Mouse (Mus musculus) embryo, embryonic 11 days (tissue): ENCODE data around the gene Tmem120a.
A peak's percentile ranks its signal among the peaks of the same experiment; 100 is the strongest.

ENCODE experiments used
- DNase-seq: peaks from one replicate; pipeline ENCODE4 v3.0.0-alpha.2; 2015

Tmem120a gene

GRCm38 (mm10) chr5:135730916-135731315 is 13.3 kb downstream of the Tmem120a start:
- no peak for DNase-seq

DNA sequence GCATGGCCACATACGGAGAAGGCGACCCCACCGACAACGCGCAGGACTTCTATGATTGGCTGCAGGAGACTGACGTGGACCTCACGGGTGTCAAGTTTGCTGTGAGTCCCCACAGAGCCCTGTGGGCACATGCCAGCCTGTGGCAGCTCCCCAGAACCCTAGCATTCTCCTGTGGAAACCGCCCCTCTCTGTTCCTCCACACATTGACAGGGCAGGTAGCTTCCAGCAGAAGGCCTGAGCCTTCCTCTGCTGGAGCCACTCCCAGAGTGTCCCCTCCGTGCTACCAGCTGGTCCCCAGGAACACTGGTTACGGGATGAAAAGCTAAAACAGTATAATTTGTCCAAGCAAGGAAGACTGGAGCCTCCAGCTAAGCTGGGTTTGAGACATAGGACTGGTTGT is 14.0 kb downstream of the Tmem120a start:
- DNase-seq = no peak

DNA sequence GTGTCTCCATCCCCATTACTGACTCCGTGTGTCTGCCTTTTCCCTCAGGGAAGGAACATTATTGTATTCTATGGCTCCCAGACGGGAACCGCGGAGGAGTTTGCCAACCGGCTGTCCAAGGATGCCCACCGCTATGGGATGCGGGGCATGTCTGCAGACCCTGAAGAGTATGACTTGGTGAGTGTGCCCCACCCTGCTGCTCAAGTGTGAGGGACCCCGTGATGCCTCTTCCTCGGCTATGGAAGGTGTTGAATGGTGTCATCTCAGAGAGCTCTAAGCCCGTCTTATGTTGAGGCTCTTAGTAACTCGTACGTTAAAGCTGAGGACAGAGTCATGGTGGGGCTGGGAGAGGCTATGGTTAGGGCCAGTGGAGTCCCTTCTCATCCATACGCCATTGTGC is 14.9 kb downstream of the Tmem120a start:
- DNase-seq = no peak

GRCm38 (mm10) chr5:135728361-135728760 is 15.9 kb downstream of the Tmem120a start:
- no peak for DNase-seq

GRCm38 (mm10) chr5:135727871-135728270 is 16.4 kb downstream of the Tmem120a start:
- no peak for DNase-seq

GRCm38 (mm10) chr5:135726641-135727346 is 17.5 kb downstream of the Tmem120a start:
- no peak for DNase-seq

DNA sequence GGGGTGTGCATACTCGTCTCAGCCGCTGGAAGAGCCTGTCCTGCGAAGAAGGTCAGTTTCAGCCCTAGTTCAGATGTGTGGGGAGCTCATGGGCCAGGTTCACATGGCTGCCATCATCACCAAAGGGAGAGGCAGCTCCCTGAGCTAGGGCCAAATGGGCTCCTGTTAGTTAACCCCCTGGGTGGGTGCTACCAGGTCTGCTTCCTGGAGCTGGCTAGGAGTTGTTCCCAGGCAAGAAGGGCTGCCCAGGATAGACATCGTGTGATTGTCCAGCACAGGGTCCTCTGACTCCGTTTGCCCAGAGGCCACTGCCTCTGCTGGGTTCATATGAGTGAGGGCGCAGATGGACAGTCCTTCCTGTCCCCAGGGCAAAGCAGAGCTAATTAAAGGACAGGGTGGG is 18.3 kb downstream of the Tmem120a start:
- DNase-seq = no peak

- DNase-seq = peak; percentile 88
Observed at GRCm38 (mm10) chr5:135725391-135725841, 18.8 kb downstream of the Tmem120a start.

DNA sequence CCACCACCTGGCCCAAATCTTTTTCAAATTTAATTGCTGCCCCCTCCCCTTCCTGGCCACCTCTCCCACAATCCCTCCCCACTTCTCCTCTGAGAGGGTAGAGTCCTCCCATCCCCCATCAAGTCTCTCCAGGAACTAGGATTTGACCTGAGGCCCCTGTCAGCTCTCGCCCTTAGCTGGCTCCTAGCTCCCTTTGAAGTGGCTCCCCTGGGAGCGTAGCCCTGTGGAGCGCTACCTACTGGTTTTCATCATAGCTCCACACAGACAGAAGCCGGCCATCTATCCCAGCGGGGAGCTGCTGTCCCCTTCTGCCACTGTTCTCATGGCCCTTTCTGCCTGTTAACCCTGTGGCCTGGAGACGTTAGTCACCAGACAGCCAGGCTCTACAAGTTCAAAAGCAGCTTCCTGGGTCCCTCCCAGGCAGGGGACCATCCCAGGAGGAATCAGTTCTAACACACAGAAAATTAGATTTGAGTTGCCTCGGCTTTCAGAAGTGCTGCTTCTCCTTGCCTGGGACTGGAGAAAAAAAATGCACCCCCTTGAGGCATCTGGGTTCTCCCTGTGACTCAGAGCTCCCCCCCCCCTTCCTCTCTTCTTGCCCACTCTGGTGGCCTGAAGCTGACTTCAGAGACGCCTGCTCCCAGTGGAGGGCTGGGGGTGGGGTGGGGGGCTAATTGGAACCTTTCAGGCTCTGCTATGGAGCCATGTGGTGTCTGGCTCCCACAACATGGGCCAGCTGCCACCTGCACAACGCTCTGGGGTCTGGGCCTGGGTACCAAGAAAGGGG is 19.5 kb downstream of the Tmem120a start:
- DNase-seq = peak; percentile 84

GRCm38 (mm10) chr5:135723165-135723751 is 21.0 kb downstream of the Tmem120a start:
- DNase-seq = no peak

- DNase-seq = no peak
Observed at GRCm38 (mm10) chr5:135722121-135722520, 22.1 kb downstream of the Tmem120a start.

DNA sequence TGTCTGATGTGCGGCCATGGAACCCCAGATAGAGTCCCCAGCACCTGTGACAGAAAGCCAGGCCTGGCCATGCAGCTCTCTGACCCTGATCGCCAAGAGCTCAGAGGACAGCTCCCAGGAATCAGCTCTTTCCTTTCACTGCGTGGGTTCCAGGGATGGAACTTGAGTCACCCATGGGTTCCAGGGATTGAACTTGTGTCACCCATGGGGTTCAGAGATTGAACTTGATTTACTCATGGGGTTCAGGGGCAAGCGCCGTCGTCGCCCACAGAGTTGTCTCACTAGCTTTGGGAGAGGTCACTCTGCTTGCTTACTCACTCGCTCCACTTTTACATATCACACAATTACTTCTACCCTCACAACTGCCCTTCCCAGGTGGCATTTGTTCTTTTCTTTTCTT is 23.2 kb downstream of the Tmem120a start:
- DNase-seq = no peak

GRCm38 (mm10) chr5:135720121-135720520 is 24.1 kb downstream of the Tmem120a start:
- DNase-seq = no peak

- no peak for DNase-seq
Observed at GRCm38 (mm10) chr5:135719586-135720120, 24.6 kb downstream of the Tmem120a start.

DNA sequence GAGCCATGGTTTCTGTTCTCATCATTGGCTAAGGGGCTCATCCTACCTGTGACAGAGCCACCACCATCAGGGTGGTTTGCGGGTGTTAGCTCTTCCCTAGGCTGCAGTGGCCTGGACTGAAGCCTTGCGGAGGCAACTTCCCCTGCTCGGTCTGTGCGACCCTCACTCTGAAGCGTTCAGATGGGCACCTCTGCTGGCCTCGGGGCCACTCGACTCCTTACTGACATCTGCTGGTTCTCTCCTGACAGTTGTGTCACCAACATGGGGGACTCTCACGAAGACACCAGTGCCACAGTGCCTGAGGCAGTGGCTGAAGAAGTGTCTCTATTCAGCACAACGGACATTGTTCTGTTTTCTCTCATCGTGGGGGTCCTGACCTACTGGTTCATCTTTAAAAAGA is 28.6 kb downstream of the Tmem120a start:
- peak; percentile 35 for DNase-seq

DNA sequence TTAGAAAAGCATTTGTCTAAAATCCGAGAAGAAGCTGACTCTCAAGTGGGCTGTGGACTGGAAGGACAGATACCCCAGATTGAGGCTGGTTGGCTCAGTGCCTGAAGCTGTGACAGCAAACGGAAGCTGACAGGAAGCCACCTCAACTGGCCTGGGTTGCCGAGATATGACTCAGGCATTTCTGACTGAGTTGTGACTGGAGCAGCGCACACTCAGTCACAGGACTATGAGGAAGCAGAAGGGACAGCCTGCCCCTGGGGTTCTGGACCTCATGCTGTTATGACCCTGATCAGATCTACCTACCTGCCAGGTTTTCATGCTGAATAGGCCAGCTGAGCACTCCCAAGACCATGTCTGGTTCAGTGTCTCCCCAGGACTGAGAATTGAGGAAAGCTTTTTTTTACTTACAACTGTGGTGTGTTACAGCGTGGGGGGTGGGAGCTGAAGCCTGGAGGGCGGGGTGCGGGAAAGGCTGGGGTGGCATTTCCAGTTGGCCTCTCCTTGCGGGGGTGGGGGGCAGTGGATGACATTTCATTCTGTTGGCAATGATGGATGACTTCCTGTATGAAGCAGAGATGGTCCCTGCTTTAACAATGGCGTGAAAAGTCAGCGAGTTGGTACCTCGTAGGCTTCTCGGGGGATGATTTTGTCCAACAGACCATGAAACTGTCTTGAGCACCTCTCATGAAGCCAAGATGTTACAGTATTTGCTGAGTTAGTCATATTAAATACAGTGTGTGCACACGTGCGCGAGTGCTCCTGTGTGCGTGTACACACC is 30.6 kb downstream of the Tmem120a start:
- DNase-seq = peak; percentile 39

GRCm38 (mm10) chr5:135712803-135713202 is 31.4 kb downstream of the Tmem120a start:
- no peak for DNase-seq

DNA sequence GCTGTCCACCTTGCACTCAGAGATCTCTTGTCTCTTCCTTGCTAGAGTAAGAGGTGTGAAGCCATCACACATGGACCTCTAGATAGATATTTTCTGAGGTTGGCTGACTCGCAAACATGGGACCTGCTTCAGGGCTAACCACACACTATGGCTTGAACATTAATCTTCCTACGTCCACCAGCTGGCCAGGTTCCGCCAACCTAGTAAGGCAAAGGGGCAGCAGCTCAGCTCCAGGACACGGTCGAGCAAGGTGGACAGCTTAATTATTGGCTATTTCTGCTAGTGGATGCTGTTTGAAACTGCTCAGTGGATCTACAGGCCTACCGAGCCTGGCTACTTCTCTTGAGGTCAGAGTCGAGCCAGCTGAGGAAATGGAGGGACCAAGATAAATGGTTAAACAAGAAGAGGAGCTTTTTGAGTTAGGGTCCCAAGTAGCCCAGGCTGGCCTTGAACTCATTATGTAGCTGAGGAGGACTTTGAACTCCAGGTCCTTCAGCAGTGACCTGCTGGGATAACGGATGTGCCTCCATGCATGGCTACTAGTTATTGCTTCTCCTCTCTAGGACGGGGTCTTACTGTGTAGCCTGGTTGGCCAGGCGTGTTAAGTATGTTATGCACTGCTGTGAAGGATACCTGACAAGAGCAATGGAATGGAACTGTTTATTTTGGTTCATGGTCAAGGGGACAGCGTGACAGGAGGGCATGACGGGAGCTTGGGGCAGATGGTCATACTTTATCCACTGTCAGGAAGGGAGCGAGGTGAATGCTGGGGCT is 32.5 kb downstream of the Tmem120a start:
- no peak for DNase-seq

DNA sequence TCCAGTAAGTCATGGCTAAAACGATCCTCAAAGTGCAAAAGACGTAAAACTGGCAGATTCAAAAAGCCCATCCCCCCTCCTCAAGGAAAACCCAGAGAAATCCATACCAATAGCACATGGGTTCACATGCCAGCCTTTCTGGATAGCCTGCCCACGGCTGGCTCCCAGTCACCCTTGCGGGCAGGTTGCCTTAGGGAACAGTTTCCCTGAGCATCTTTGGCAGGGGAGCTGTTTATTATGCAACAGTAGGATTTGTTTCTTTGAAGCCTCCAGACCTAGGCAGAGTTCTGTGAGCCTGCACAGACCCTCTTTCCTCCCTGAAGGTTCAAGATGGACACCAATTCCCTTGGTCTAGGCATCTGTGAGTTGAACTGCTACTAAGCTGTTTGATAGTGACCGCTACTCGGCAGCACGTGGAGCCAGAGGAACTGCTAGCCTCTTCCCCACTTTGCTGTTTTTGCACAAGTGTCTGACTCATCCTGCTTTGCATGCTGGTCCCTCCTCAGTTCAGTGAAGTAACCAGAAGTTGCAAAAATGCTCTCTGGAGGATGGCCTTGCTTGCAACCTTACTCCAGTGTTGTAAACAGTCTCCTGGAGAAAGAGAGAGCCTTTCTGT is 33.5 kb downstream of the Tmem120a start:
- no peak for DNase-seq

GRCm38 (mm10) chr5:135709716-135710115 is 34.5 kb downstream of the Tmem120a start:
- DNase-seq = no peak

DNA sequence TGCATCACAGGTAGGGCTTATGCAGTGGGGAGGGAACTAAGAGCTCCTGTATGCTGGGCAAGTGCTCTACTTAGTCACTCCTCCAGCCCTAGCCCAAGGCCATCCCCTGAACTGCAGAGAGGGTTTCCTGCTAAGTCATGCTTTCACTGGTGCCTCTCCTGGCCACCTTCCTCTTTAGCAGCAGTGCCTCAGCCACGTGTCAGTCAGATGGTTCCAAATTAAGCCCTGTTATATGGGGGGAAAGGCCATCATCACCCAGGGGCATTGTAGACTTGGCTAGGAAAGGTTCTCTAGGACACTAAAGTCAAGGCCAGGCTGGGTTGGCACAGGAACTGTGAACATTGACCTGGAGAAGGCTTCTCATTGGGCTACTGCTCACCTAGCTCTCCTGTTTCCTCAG is 36.4 kb downstream of the Tmem120a start:
- no peak for DNase-seq

GRCm38 (mm10) chr5:135707039-135707438 is 37.2 kb downstream of the Tmem120a start:
- no peak for DNase-seq
